Mouse (Mus musculus) ES-Bruce4 (cell line): ENCODE data around the gene Mki67.

Experiments used
- CTCF ChIP-seq: IDR thresholded peaks from one replicate; pipeline ENCODE4 v1.8.1; 2011; ENCODE audit warnings: low read depth, low read length
- EP300 ChIP-seq: IDR thresholded peaks from 2 replicates; pipeline ENCODE4 v1.6.1; 2011; ENCODE audit warnings: low read depth, low read length; ENCODE audit not compliant: insufficient read depth

DNA sequence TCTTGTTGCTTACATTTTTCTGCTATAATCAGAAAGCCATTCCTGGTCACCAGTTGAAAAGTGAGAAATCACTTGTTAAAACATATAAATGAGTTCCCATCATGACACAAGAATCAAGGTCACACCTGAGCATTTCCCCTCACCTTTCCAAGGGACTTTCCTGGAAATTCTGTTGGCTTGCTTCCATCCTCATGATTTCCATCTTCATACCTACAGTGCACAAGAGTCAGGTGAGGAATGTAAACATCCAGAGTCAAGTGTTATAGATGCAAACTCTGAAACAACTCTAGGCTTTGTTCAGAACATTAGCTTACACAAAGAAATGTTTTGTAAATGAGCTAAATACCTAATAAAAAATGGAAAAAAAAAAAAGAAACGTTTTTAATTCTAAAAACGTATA, 5.5 kb downstream of the Mki67 start:
- TF ChIP-seq EP300 (no peak), CTCF (no peak)
